ENCODE assay signal across 9 mouse cellular contexts in the genomic region with DNA sequence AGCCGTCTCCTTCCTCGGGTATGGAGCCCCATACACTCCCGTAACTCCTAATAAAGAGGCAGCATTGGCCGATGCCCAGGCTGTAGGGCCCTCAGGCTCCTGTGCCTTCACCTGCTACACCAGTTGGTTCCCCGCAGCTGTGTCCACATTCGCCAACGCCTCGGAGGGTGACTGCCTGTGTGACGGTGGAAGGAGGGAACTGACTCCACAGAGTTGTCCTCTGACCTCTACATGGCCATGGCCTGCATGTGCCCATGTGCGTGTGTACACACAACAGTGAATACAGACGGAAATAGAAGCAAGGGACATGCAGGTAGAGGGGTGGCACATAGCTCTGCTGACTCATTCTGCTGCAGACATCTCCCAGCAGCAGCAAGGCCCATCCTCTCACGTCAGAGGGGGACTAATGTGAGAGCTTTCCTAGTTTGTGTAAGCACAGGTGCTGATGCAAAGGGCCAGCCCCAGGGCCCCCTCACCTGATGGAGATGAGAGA. TPM values are rescaled to one million over a fixed set of nuclear protein-coding genes. Genes with fewer than 3 reads are reported as not detected.
DNase-seq lines count a peak whose midpoint lies in the region; ATAC-seq and TF ChIP-seq lines count a peak whose summit lies in the region.
"Had no signal": no experiment of that assay in that cellular context is flagged by ENCODE, and none has a peak within 500 bp of the region (broad histone marks: within the 10 kb centered on the region; RNA-seq: fewer than 3 reads in every experiment).

No protein-coding gene starts in this region.

- H3K4me3 ChIP-seq in cerebellum, adult 2 months (replicated peaks; ENCODE audit: insufficient read depth, low read depth, low read length): no peak overlapping the region
- no peak overlapping the region for H3K4me3 ChIP-seq in kidney, embryonic 14.5 days (ENCODE audit: low read length)
- no peak overlapping the region for H3K4me3 ChIP-seq in neural tube, embryonic 12.5 days
- H3K4me3 ChIP-seq: limb, embryonic 12.5 days had no signal

- no peak overlapping the region for H3K9ac ChIP-seq in kidney, embryonic 14.5 days (ENCODE audit: low read depth, low read length)
- H3K9ac ChIP-seq in neural tube, embryonic 12.5 days: 0 out of 2 replicates have a peak overlapping the region, but pooled peaks have one; percentile 13
- H3K9ac ChIP-seq: limb, embryonic 12.5 days had no signal

- TF ChIP-seq POLR2A in cerebellum, adult 2 months (IDR thresholded peaks at IDR 0.05; ENCODE audit: borderline replicate concordance, insufficient read depth, low read length): no peak

- no peak overlapping the region for H3K27ac ChIP-seq in cerebellum, adult 2 months (ENCODE audit: insufficient read depth, low read length)
- no peak overlapping the region for H3K27ac ChIP-seq in kidney, embryonic 14.5 days (ENCODE audit: low read depth, low read length)
- H3K27ac ChIP-seq in neural tube, embryonic 12.5 days: no peak overlapping the region

- no peaks in the 10 kb centered on the region for H3K27me3 ChIP-seq in cerebellum, adult 2 months (ENCODE audit: control insufficient read depth, insufficient read depth, low read length)
- no peaks in the 10 kb centered on the region for H3K27me3 ChIP-seq in kidney, embryonic 14.5 days (ENCODE audit: control insufficient read depth, insufficient read depth, low read length)
- H3K27me3 ChIP-seq in neural tube, embryonic 12.5 days (replicated peaks): no peaks in the 10 kb centered on the region
- H3K27me3 ChIP-seq: limb, embryonic 12.5 days had no signal

- H3K36me3 ChIP-seq in kidney, embryonic 14.5 days (ENCODE audit: control insufficient read depth, insufficient read depth, low read length): peaks cover 39% of the 10 kb centered on the region
- peaks cover 38% of the 10 kb centered on the region for H3K36me3 ChIP-seq in neural tube, embryonic 12.5 days

- no peaks in the 10 kb centered on the region for H3K9me3 ChIP-seq in kidney, embryonic 14.5 days (ENCODE audit: control insufficient read depth, low read length)
- H3K9me3 ChIP-seq in neural tube, embryonic 12.5 days: no peaks in the 10 kb centered on the region
- H3K9me3 ChIP-seq: limb, embryonic 12.5 days had no signal

- H3K4me2 ChIP-seq in kidney, embryonic 14.5 days (replicated peaks; ENCODE audit: low read depth, low read length): no peak overlapping the region
- H3K4me2 ChIP-seq in neural tube, embryonic 12.5 days (replicated peaks): no peak overlapping the region
- H3K4me2 ChIP-seq: limb, embryonic 12.5 days had no signal

- TF ChIP-seq CTCF in cerebellum, adult 2 months (IDR thresholded peaks at IDR 0.05; ENCODE audit: borderline replicate concordance, insufficient read depth, low read depth, low read length): no peak

- peaks cover 7% of the 10 kb centered on the region; the same call in 1 of the 2 replicates for H3K4me1 ChIP-seq in cerebellum, adult 2 months (ENCODE audit: control insufficient read depth, insufficient read depth, low read length)
- H3K4me1 ChIP-seq in kidney, embryonic 14.5 days (ENCODE audit: control insufficient read depth, insufficient read depth, low read length): no peaks in the 10 kb centered on the region
- no peaks in the 10 kb centered on the region for H3K4me1 ChIP-seq in neural tube, embryonic 12.5 days
- H3K4me1 ChIP-seq: limb, embryonic 12.5 days had no signal

- 76% methylated on average over 12 of the region's 12 CpGs for WGBS in cerebellum, adult 2 months
- 78% methylated on average over 12 of the region's 12 CpGs for WGBS in kidney, embryonic 14.5 days
- 84% methylated on average over 12 of the region's 12 CpGs for WGBS in neural tube, embryonic 12.5 days

- peak; percentile 20 to 30 for DNase-seq in cerebellum, adult 2 months
- no peak for DNase-seq in kidney, postnatal 14 days
- DNase-seq in neural tube, embryonic 10.5 days (ENCODE audit: extremely low spot score, low spot score): no peak
- peak; percentile 53 for DNase-seq in thymus, postnatal 25 days
- DNase-seq in urinary bladder, adult 2 months (ENCODE audit: low spot score): no peak

- no peak for ATAC-seq in cerebellum, adult (ENCODE audit: insufficient number of reproducible peaks, low FRiP score, low TSS enrichment)
- ATAC-seq in kidney, embryonic 14.5 days (ENCODE audit: low FRiP score, low TSS enrichment): peak; percentile 25
- 0 out of 2 replicates have a peak, but pooled peaks have one; percentile 14 for ATAC-seq in neural tube, embryonic 12.5 days (ENCODE audit: low FRiP score, low read depth)

RNA-seq across cellular contexts. Expression of gene Dcdc2b, which starts 4.9 kb away (rescaled TPM):
- polyA plus RNA-seq in cerebellum, adult 2 months (2012; rRNA removed): 8.8 and 10.6 TPM in 2 replicates
- polyA plus RNA-seq in kidney, embryonic 14.5 days (2014; fragmentation: Nextera tagmentation; extraction: Ambion mirVana): 1.9 and 2.0 TPM in 2 replicates
- polyA plus RNA-seq in neural tube, embryonic 12.5 days (2016; fragmentation: Nextera tagmentation; extraction: Ambion mirVana): 3.1 and 3.3 TPM in 2 replicates
- polyA plus RNA-seq in urinary bladder, adult 2 months (2012; rRNA removed): 5.6 and 7.6 TPM in 2 replicates

RNA-seq across cellular contexts. Expression of gene Tmem234, which starts 8.7 kb away (rescaled TPM):
- polyA plus RNA-seq in cerebellum, adult 2 months (2012; rRNA removed): 143 and 144 TPM in 2 replicates
- 213 and 219 TPM in 2 replicates for polyA plus RNA-seq in kidney, embryonic 14.5 days (2014; fragmentation: Nextera tagmentation; extraction: Ambion mirVana)
- 175 and 183 TPM in 2 replicates for polyA plus RNA-seq in neural tube, embryonic 12.5 days (2016; fragmentation: Nextera tagmentation; extraction: Ambion mirVana)
- 159 and 183 TPM in 2 replicates for polyA plus RNA-seq in urinary bladder, adult 2 months (2012; rRNA removed)

RNA-seq across cellular contexts. Expression of gene Eif3i, which starts 8.7 kb away (rescaled TPM):
- polyA plus RNA-seq in cerebellum, adult 2 months (2012; rRNA removed): 231 and 232 TPM in 2 replicates
- polyA plus RNA-seq in kidney, embryonic 14.5 days (2014; fragmentation: Nextera tagmentation; extraction: Ambion mirVana): 340 and 401 TPM in 2 replicates
- 200 and 208 TPM in 2 replicates for polyA plus RNA-seq in neural tube, embryonic 12.5 days (2016; fragmentation: Nextera tagmentation; extraction: Ambion mirVana)
- polyA plus RNA-seq in urinary bladder, adult 2 months (2012; rRNA removed): 246 and 264 TPM in 2 replicates

RNA-seq across cellular contexts. Expression of gene Iqcc, which starts 9.7 kb away (rescaled TPM):
- 37.1 and 40.6 TPM in 2 replicates for polyA plus RNA-seq in cerebellum, adult 2 months (2012; rRNA removed)
- 30.1 and 30.6 TPM in 2 replicates for polyA plus RNA-seq in kidney, embryonic 14.5 days (2014; fragmentation: Nextera tagmentation; extraction: Ambion mirVana)
- 32.5 and 32.6 TPM in 2 replicates for polyA plus RNA-seq in neural tube, embryonic 12.5 days (2016; fragmentation: Nextera tagmentation; extraction: Ambion mirVana)
- 29.4 and 32.6 TPM in 2 replicates for polyA plus RNA-seq in urinary bladder, adult 2 months (2012; rRNA removed)

RNA-seq across cellular contexts. Expression of gene Ccdc28b, which starts 14.6 kb away (rescaled TPM):
- polyA plus RNA-seq in cerebellum, adult 2 months (2012; rRNA removed): 184 and 201 TPM in 2 replicates
- polyA plus RNA-seq in kidney, embryonic 14.5 days (2014; fragmentation: Nextera tagmentation; extraction: Ambion mirVana): 48.6 and 56.0 TPM in 2 replicates
- polyA plus RNA-seq in neural tube, embryonic 12.5 days (2016; fragmentation: Nextera tagmentation; extraction: Ambion mirVana): 103 and 107 TPM in 2 replicates
- 48.4 and 49.4 TPM in 2 replicates for polyA plus RNA-seq in urinary bladder, adult 2 months (2012; rRNA removed)

Comparison
In these comparisons a context has a peak if more than half of its experiments do, and no peak if none do; other contexts are left out.
1. DNase-seq: peak in cerebellum, adult 2 months (2 of 2) and thymus, postnatal 25 days (single experiment); none in kidney, postnatal 14 days (single experiment), neural tube, embryonic 10.5 days (single experiment) and urinary bladder, adult 2 months (single experiment).